Mouse (Mus musculus): ENCODE data around the gene Hmox1. TPM values are rescaled to one million over a fixed set of nuclear protein-coding genes. Genes with fewer than 3 reads are reported as not detected.
A peak's percentile ranks its signal among the peaks of the same experiment; 100 is the strongest.

The Hmox1 gene
- polyA plus RNA-seq, 1 experiment from 2014 or later, result 11.9 TPM

GRCm38 (mm10) chr8:75067287-75067686, 26.1 kb upstream of the Hmox1 start:
- Histone ChIP-seq H3K27me3 (ENCODE audit: control insufficient read depth, insufficient read depth, low read length) (no peaks in the 10 kb centered on the region), H3K4me1 (ENCODE audit: control insufficient read depth, insufficient read depth, low read length) (no peaks in the 10 kb centered on the region), H3K9me3 (ENCODE audit: control insufficient read depth, low read length) (no peaks in the 10 kb centered on the region), H3K27ac (replicated peaks; ENCODE audit: low read depth, low read length) (no peak overlapping the region), H3K4me2 (ENCODE audit: low read depth, severe bottlenecking) (no peak overlapping the region), H3K4me3 (ENCODE audit: low read depth, low read length) (no peak overlapping the region), H3K36me3 (ENCODE audit: control insufficient read depth, insufficient read depth, low read length) (no peaks in the 10 kb centered on the region), H3K9ac (ENCODE audit: low read length) (no peak overlapping the region)
- DNase-seq (ENCODE audit: low spot score) (no peak), ATAC-seq (ENCODE audit: insufficient number of reproducible peaks, low FRiP score, low TSS enrichment, low read depth) (no peak)
- 86% methylated on average over 6 of the region's 6 CpGs for WGBS

DNA sequence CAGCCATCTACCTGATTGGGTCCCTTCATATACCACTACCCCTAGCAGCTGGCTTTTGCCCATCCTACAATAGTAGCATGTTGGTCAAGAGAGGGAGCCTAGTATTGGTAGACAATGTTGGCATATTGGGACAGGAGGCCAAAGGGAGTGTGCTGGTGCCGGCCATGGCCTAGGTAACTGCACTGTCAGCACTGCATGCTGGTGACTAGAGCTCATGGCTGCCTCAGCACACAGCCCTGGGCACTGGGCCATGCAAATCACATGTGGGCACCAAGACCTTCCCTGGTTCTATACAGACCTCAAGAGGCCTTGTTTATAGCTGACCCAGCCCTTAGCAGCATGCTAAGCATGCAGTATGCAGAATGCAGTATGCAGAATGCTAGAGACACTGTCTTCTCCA, 23.1 kb upstream of the Hmox1 start:
- H3K4me1 ChIP-seq (ENCODE audit: control insufficient read depth, insufficient read depth, low read length), result no peaks in the 10 kb centered on the region
- H3K9ac ChIP-seq (ENCODE audit: low read length), result no peak overlapping the region
- DNase-seq (ENCODE audit: low spot score) (no peak), ATAC-seq (ENCODE audit: insufficient number of reproducible peaks, low FRiP score, low TSS enrichment, low read depth) (no peak)
- H3K4me3 ChIP-seq (ENCODE audit: low read depth, low read length), result no peak overlapping the region
- 83% methylated on average over 1 of the region's 1 CpGs for WGBS
- H3K9me3 ChIP-seq (ENCODE audit: control insufficient read depth, low read length), result no peaks in the 10 kb centered on the region
- no peak overlapping the region for H3K27ac ChIP-seq (replicated peaks; ENCODE audit: low read depth, low read length)
- H3K27me3 ChIP-seq (ENCODE audit: control insufficient read depth, insufficient read depth, low read length), result no peaks in the 10 kb centered on the region
- no peaks in the 10 kb centered on the region for H3K36me3 ChIP-seq (ENCODE audit: control insufficient read depth, insufficient read depth, low read length)
- H3K4me2 ChIP-seq (ENCODE audit: low read depth, severe bottlenecking), result no peak overlapping the region

DNA sequence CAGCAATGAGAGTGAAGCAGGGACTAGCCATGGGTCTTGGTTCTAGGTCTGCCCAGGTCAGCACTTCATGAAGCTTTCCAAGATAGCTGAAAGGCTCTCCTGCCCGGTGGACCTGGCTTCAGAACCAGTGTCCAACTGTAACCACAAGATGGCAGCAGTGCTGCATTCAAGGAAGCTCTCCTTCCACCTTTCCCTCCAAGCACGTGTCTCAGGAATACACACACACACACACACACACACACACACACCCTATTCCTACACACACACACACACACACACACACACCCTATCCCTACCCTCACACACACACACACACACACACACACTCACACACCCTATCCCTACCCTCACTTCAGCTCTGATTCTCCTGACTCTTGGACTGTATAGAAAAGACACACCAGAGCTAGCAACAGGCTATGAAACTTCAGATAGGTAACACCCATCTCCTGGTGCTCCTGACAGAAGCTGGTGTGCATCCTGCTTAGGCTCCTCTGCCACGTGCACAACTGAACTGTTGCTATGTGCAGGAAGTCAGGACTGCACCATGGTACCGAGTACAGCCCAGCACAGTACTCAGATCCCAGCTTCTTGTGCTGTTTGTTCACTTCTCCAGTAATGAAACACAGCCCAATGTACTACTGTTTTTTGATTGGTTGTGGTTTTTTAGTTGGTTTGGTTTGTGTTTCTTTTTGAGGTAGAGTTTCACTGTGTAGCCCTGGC, 21.6 kb upstream of the Hmox1 start:
- peak; percentile 86 for DNase-seq (ENCODE audit: low spot score)
- no peak overlapping the region for H3K27ac ChIP-seq (replicated peaks; ENCODE audit: low read depth, low read length)
- ATAC-seq (ENCODE audit: insufficient number of reproducible peaks, low FRiP score, low TSS enrichment, low read depth), result peak; percentile 78
- H3K4me2 ChIP-seq (ENCODE audit: low read depth, severe bottlenecking), result no peak overlapping the region
- 27% methylated on average over 4 of the region's 4 CpGs for WGBS
- no peaks in the 10 kb centered on the region for H3K4me1 ChIP-seq (ENCODE audit: control insufficient read depth, insufficient read depth, low read length)
- H3K4me3 ChIP-seq (ENCODE audit: low read depth, low read length), result no peak overlapping the region
- H3K27me3 ChIP-seq (ENCODE audit: control insufficient read depth, insufficient read depth, low read length), result no peaks in the 10 kb centered on the region
- H3K36me3 ChIP-seq (ENCODE audit: control insufficient read depth, insufficient read depth, low read length), result no peaks in the 10 kb centered on the region
- H3K9ac ChIP-seq (ENCODE audit: low read length), result no peak overlapping the region
- H3K9me3 ChIP-seq (ENCODE audit: control insufficient read depth, low read length), result no peaks in the 10 kb centered on the region

- ATAC-seq (ENCODE audit: insufficient number of reproducible peaks, low FRiP score, low TSS enrichment, low read depth), result no peak
- H3K9me3 ChIP-seq (ENCODE audit: control insufficient read depth, low read length), result no peaks in the 10 kb centered on the region
- H3K27ac ChIP-seq (replicated peaks; ENCODE audit: low read depth, low read length), result no peak overlapping the region
- H3K36me3 ChIP-seq (ENCODE audit: control insufficient read depth, insufficient read depth, low read length), result no peaks in the 10 kb centered on the region
- DNase-seq (ENCODE audit: low spot score), result no peak
- WGBS, result 91% methylated on average over 1 of the region's 1 CpGs
- no peaks in the 10 kb centered on the region for H3K27me3 ChIP-seq (ENCODE audit: control insufficient read depth, insufficient read depth, low read length)
- H3K4me1 ChIP-seq (ENCODE audit: control insufficient read depth, insufficient read depth, low read length), result no peaks in the 10 kb centered on the region
- no peak overlapping the region for H3K9ac ChIP-seq (ENCODE audit: low read length)
- no peak overlapping the region for H3K4me3 ChIP-seq (ENCODE audit: low read depth, low read length)
- no peak overlapping the region for H3K4me2 ChIP-seq (ENCODE audit: low read depth, severe bottlenecking)
Observed at GRCm38 (mm10) chr8:75074876-75075275, 18.5 kb upstream of the Hmox1 start.

- no peaks in the 10 kb centered on the region for H3K27me3 ChIP-seq (ENCODE audit: control insufficient read depth, insufficient read depth, low read length)
- H3K4me1 ChIP-seq (ENCODE audit: control insufficient read depth, insufficient read depth, low read length), result no peaks in the 10 kb centered on the region
- 77% methylated on average over 1 of the region's 1 CpGs for WGBS
Observed at GRCm38 (mm10) chr8:75078215-75078614, 15.2 kb upstream of the Hmox1 start.

DNA sequence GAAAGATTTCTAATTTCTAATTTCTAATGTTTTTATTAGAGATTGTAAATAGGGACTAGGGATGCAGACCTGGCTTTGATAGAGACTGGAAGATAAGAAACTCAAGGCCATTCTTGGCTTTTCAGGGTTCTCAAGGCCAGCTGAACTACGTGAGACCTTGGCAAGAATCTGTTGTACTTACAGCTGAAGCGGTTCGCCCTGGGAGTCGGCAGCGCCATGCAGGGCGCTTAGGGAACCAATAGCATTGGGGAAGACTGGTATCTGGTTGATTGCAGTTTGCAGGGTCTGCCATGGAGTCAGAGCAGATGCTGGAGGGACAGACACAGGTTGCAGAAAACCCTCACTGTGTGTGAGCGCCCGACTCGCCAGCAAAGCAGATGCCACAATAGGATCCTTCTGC, 14.6 kb upstream of the Hmox1 start:
- Histone ChIP-seq H3K4me1 (ENCODE audit: control insufficient read depth, insufficient read depth, low read length) (no peaks in the 10 kb centered on the region), H3K36me3 (ENCODE audit: control insufficient read depth, insufficient read depth, low read length) (no peaks in the 10 kb centered on the region), H3K9me3 (ENCODE audit: control insufficient read depth, low read length) (no peaks in the 10 kb centered on the region), H3K4me3 (ENCODE audit: low read depth, low read length) (no peak overlapping the region), H3K9ac (ENCODE audit: low read length) (no peak overlapping the region), H3K27ac (replicated peaks; ENCODE audit: low read depth, low read length) (no peak overlapping the region), H3K4me2 (ENCODE audit: low read depth, severe bottlenecking) (no peak overlapping the region), H3K27me3 (ENCODE audit: control insufficient read depth, insufficient read depth, low read length) (no peaks in the 10 kb centered on the region)
- no peak for ATAC-seq (ENCODE audit: insufficient number of reproducible peaks, low FRiP score, low TSS enrichment, low read depth)
- 94% methylated on average over 9 of the region's 9 CpGs for WGBS
- DNase-seq (ENCODE audit: low spot score), result no peak

More at GRCm38 (mm10) chr8:75078215-75078614, 15.2 kb upstream of the Hmox1 start:
- no peak overlapping the region for H3K4me3 ChIP-seq (ENCODE audit: low read depth, low read length)
- H3K9me3 ChIP-seq (ENCODE audit: control insufficient read depth, low read length), result no peaks in the 10 kb centered on the region
- no peak for ATAC-seq (ENCODE audit: insufficient number of reproducible peaks, low FRiP score, low TSS enrichment, low read depth)
- no peak overlapping the region for H3K9ac ChIP-seq (ENCODE audit: low read length)
- no peak overlapping the region for H3K27ac ChIP-seq (replicated peaks; ENCODE audit: low read depth, low read length)
- no peak for DNase-seq (ENCODE audit: low spot score)
- no peaks in the 10 kb centered on the region for H3K36me3 ChIP-seq (ENCODE audit: control insufficient read depth, insufficient read depth, low read length)
- no peak overlapping the region for H3K4me2 ChIP-seq (ENCODE audit: low read depth, severe bottlenecking)

DNA sequence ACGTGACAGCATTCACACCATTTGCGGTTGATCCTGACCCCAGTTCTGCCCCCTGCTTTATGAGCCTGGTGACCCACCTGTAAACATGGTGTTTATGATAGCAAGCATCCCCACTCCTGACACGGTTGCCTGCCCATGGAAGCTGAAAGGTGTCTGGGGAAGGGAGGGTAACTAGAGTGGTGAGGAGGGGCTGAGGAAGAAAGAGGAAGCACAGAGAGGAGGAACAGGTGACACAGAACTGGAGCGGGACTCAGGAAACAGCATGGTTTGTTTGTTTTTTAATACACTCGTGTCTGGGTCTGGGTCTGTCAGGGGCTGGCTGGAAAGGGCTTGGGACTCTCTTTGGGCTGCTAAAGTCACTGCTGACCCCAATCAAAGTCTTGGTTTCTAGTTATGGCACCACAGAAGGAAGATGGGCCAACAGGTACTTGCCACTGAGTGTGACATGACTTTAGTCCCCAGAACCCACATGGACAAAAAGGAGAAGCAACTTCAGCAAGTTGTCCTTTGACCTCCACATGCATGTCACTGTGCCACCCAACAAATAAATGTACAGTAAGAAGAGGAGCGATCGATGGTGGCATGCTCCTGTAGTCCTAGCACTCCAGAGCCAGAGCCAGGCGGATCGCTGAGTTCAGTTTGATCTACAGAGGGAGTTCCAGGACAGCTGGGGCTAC, 11.9 kb upstream of the Hmox1 start:
- H3K9ac ChIP-seq (ENCODE audit: low read length), result no peak overlapping the region
- 81% methylated on average over 9 of the region's 9 CpGs for WGBS
- no peak overlapping the region for H3K27ac ChIP-seq (replicated peaks; ENCODE audit: low read depth, low read length)
- H3K27me3 ChIP-seq (ENCODE audit: control insufficient read depth, insufficient read depth, low read length), result no peaks in the 10 kb centered on the region
- DNase-seq (ENCODE audit: low spot score), result no peak
- no peaks in the 10 kb centered on the region for H3K36me3 ChIP-seq (ENCODE audit: control insufficient read depth, insufficient read depth, low read length)
- H3K4me1 ChIP-seq (ENCODE audit: control insufficient read depth, insufficient read depth, low read length), result no peaks in the 10 kb centered on the region
- no peaks in the 10 kb centered on the region for H3K9me3 ChIP-seq (ENCODE audit: control insufficient read depth, low read length)
- H3K4me2 ChIP-seq (ENCODE audit: low read depth, severe bottlenecking), result no peak overlapping the region
- no peak overlapping the region for H3K4me3 ChIP-seq (ENCODE audit: low read depth, low read length)
- ATAC-seq (ENCODE audit: insufficient number of reproducible peaks, low FRiP score, low TSS enrichment, low read depth), result no peak

DNA sequence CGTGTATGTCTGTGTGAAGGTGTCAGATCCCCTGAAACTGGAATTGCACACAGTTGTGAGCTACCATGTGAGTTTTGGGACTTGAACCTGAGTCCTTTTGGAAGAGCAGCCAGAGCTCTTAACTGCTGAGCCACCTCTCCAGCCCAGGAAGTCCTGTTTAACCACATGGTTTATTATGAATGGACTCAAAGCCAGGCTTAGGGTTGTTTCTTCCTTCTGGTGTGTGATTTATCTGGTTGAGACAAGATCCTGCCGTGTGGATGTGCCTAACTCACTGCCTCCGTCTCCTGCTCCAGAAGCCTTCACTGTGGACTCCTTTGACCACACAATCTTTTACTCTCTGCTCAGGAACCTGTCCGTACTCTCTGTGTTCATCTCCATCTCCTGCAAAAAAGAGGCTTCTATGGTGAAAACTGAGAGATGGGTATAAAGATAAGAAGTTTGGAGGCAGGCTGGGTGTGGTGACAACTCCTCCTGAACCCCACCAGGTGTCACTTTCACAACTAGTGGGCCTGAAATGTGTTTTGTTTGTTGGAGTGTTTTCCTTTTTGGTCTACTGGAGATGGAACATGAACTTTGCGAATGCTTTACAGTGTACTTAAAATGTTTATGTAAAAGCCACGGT, 11.1 kb upstream of the Hmox1 start:
- no peaks in the 10 kb centered on the region for H3K36me3 ChIP-seq (ENCODE audit: control insufficient read depth, insufficient read depth, low read length)
- ATAC-seq (ENCODE audit: insufficient number of reproducible peaks, low FRiP score, low TSS enrichment, low read depth) (no peak), DNase-seq (ENCODE audit: low spot score) (no peak)
- no peak overlapping the region for H3K4me2 ChIP-seq (ENCODE audit: low read depth, severe bottlenecking)
- WGBS, result 83% methylated on average over 6 of the region's 6 CpGs
- H3K4me1 ChIP-seq (ENCODE audit: control insufficient read depth, insufficient read depth, low read length), result no peaks in the 10 kb centered on the region
- H3K27me3 ChIP-seq (ENCODE audit: control insufficient read depth, insufficient read depth, low read length), result no peaks in the 10 kb centered on the region
- H3K9ac ChIP-seq (ENCODE audit: low read length), result no peak overlapping the region
- no peak overlapping the region for H3K27ac ChIP-seq (replicated peaks; ENCODE audit: low read depth, low read length)
- H3K9me3 ChIP-seq (ENCODE audit: control insufficient read depth, low read length), result no peaks in the 10 kb centered on the region
- H3K4me3 ChIP-seq (ENCODE audit: low read depth, low read length), result no peak overlapping the region
